Comparison of ENCODE assay signal across 28 mouse cellular contexts in genomic region chr9:22711339-22711738, GRCm38 (mm10).
DNase-seq lines count a peak whose midpoint lies in the region; ATAC-seq and TF ChIP-seq lines count a peak whose summit lies in the region.
"Had no signal": no experiment of that assay in that cellular context is flagged by ENCODE, and none has a peak within 500 bp of the region (broad histone marks: within the 10 kb centered on the region; RNA-seq: fewer than 3 reads in every experiment).

No protein-coding gene starts in this region.

- peak; percentile 11 for TF ChIP-seq RAD21 in CH12.LX (IDR thresholded peaks at IDR 0.05; ENCODE audit: low read depth, low read length)

- dilution Hi-C loops in CH12.LX (cut with MboI; ENCODE audit: extremely low pct_ligation_motif_present, extremely low pct_unique_long_range_greater_than_20kb, low sequenced_read_pairs): no loop called here

- DNase-seq in hindbrain, postnatal 0 days (ENCODE audit: low spot score): no peak
- no peak for DNase-seq in kidney, postnatal 0 days (ENCODE audit: low spot score)
- DNase-seq in kidney, postnatal 25 days: no peak
- DNase-seq in liver, postnatal 0 days: no peak
- DNase-seq in liver, embryonic 11.5 days (ENCODE audit: low spot score): no peak
- DNase-seq in CH12.LX (ENCODE audit: extremely low read depth): no peak
- no peak for DNase-seq in lung, postnatal 4 days
- DNase-seq: adrenal gland, adult 8-10 months; adrenal gland, postnatal 14 days; adrenal gland, postnatal 36 days; B cell, adult 2 months; cerebellum, adult 11-12 months; cerebellum, adult 2 months; cerebellum, adult 9-10 months; cerebellum, postnatal 10 days; cerebellum, postnatal 25 days; embryo, embryonic 11 days had no signal

- H3K4me3 ChIP-seq in hindbrain, postnatal 0 days (ENCODE audit: low read length): no peak overlapping the region
- no peak overlapping the region for H3K4me3 ChIP-seq in hindbrain, embryonic 16.5 days (ENCODE audit: low read length)
- H3K4me3 ChIP-seq in kidney, postnatal 0 days (replicated peaks; ENCODE audit: low read depth, low read length): no peak overlapping the region
- no peak overlapping the region for H3K4me3 ChIP-seq in liver, postnatal 0 days (ENCODE audit: low read depth, low read length)
- H3K4me3 ChIP-seq in liver, embryonic 11.5 days (ENCODE audit: low read depth, low read length): no peak overlapping the region
- H3K4me3 ChIP-seq in CH12.LX (replicated peaks in 1 of 3; ENCODE audit: low read depth in 2 of 3, low read length in 2 of 3, poor library complexity in 1 of 3): no peak overlapping the region
- H3K4me3 ChIP-seq: embryonic facial prominence, embryonic 13.5 days; embryonic facial prominence, embryonic 15.5 days; erythroblast, embryonic 14.5 days; forebrain, embryonic 10.5 days; forebrain, embryonic 12.5 days had no signal

- TF ChIP-seq POLR2A in CH12.LX (IDR thresholded peaks at IDR 0.05; ENCODE audit: low read depth, low read length): no peak

- in situ Hi-C loops in CH12.LX (cut with MboI; ENCODE audit: low pct_ligation_motif_present, low pct_unique_long_range_greater_than_20kb, low sequenced_read_pairs): loop anchor here (10.0 to 25.0 kb wide), 3 partner anchors 203 to 501 kb away; partner anchors contain the start of gene Bmper

- peak; percentile 19; the same call in 1 of the 2 replicates for TF ChIP-seq CTCF in hindbrain, postnatal 0 days (IDR thresholded peaks at IDR 0.05; ENCODE audit: low read depth)
- peak; percentile 11; the same call in 1 of the 2 replicates for TF ChIP-seq CTCF in kidney, postnatal 0 days (IDR thresholded peaks at IDR 0.05; ENCODE audit: low read depth)
- 0 out of 2 replicates have a peak, but pooled peaks have one; percentile 4 for TF ChIP-seq CTCF in liver, postnatal 0 days (IDR thresholded peaks at IDR 0.05; ENCODE audit: low read depth)
- no peak; a peak in 1 of 4 replicates for TF ChIP-seq CTCF in CH12.LX (conservative IDR thresholded peaks at IDR 0.05 in 1 of 2, IDR thresholded peaks at IDR 0.05 in 1 of 2; ENCODE audit: low read depth in 2 of 2, low read length in 2 of 2)

- H3K9me3 ChIP-seq in hindbrain, postnatal 0 days (ENCODE audit: low read length): no peaks in the 10 kb centered on the region
- H3K9me3 ChIP-seq in hindbrain, embryonic 16.5 days (ENCODE audit: control insufficient read depth, low read length): no peaks in the 10 kb centered on the region
- no peaks in the 10 kb centered on the region for H3K9me3 ChIP-seq in kidney, postnatal 0 days (replicated peaks; ENCODE audit: low read length)
- no peaks in the 10 kb centered on the region for H3K9me3 ChIP-seq in liver, postnatal 0 days (ENCODE audit: low read length)
- H3K9me3 ChIP-seq in liver, embryonic 11.5 days (ENCODE audit: control insufficient read depth, low read length): no peaks in the 10 kb centered on the region
- H3K9me3 ChIP-seq in CH12.LX (replicated peaks; ENCODE audit: low read length): no peaks in the 10 kb centered on the region
- H3K9me3 ChIP-seq: embryonic facial prominence, embryonic 13.5 days; embryonic facial prominence, embryonic 15.5 days; forebrain, embryonic 10.5 days; forebrain, embryonic 12.5 days had no signal

- no peaks in the 10 kb centered on the region for H3K36me3 ChIP-seq in hindbrain, postnatal 0 days (ENCODE audit: insufficient read depth, low read length)
- no peaks in the 10 kb centered on the region for H3K36me3 ChIP-seq in hindbrain, embryonic 16.5 days (ENCODE audit: control insufficient read depth, insufficient read depth, low read length)
- no peaks in the 10 kb centered on the region for H3K36me3 ChIP-seq in kidney, postnatal 0 days (ENCODE audit: insufficient read depth, low read length)
- no peaks in the 10 kb centered on the region for H3K36me3 ChIP-seq in liver, postnatal 0 days (replicated peaks; ENCODE audit: insufficient read depth, low read length)
- H3K36me3 ChIP-seq in liver, embryonic 11.5 days (ENCODE audit: control insufficient read depth, insufficient read depth, low read length): no peaks in the 10 kb centered on the region
- no peaks in the 10 kb centered on the region for H3K36me3 ChIP-seq in CH12.LX (replicated peaks in 1 of 2; ENCODE audit: control insufficient read depth in 1 of 2, insufficient read depth in 1 of 2, low read length in 1 of 2)
- H3K36me3 ChIP-seq: embryonic facial prominence, embryonic 13.5 days; embryonic facial prominence, embryonic 15.5 days; forebrain, embryonic 10.5 days; forebrain, embryonic 12.5 days had no signal

- no peak overlapping the region for H3K9ac ChIP-seq in hindbrain, postnatal 0 days (replicated peaks; ENCODE audit: low read length)
- H3K9ac ChIP-seq in hindbrain, embryonic 16.5 days (ENCODE audit: low read depth, low read length): no peak overlapping the region
- no peak overlapping the region for H3K9ac ChIP-seq in kidney, postnatal 0 days (ENCODE audit: low read depth, low read length)
- no peak overlapping the region for H3K9ac ChIP-seq in liver, postnatal 0 days (replicated peaks)
- H3K9ac ChIP-seq in liver, embryonic 11.5 days (ENCODE audit: low read depth, low read length): no peak overlapping the region
- H3K9ac ChIP-seq in CH12.LX (ENCODE audit: insufficient read depth, low read depth): no peak overlapping the region
- H3K9ac ChIP-seq: embryonic facial prominence, embryonic 13.5 days; embryonic facial prominence, embryonic 15.5 days; forebrain, embryonic 12.5 days had no signal

- H3K4me1 ChIP-seq in hindbrain, postnatal 0 days (ENCODE audit: insufficient read depth, low read length): no peaks in the 10 kb centered on the region
- H3K4me1 ChIP-seq in hindbrain, embryonic 16.5 days (ENCODE audit: control insufficient read depth, insufficient read depth, low read depth, low read length): no peaks in the 10 kb centered on the region
- H3K4me1 ChIP-seq in kidney, postnatal 0 days (replicated peaks; ENCODE audit: insufficient read depth, low read length): no peaks in the 10 kb centered on the region
- H3K4me1 ChIP-seq in liver, postnatal 0 days (ENCODE audit: insufficient read depth): no peaks in the 10 kb centered on the region
- H3K4me1 ChIP-seq in liver, embryonic 11.5 days (replicated peaks; ENCODE audit: control insufficient read depth, insufficient read depth, low read length): no peaks in the 10 kb centered on the region
- peaks cover 0 to 4% of the 10 kb centered on the region in 2 experiments; a peak in 2 of 4 replicates for H3K4me1 ChIP-seq in CH12.LX (ENCODE audit: control insufficient read depth in 1 of 2, insufficient read depth in 2 of 2)

- ATAC-seq in hindbrain, postnatal 0 days: no peak
- ATAC-seq in hindbrain, embryonic 16.5 days: no peak
- ATAC-seq in kidney, postnatal 0 days (replicated peaks; ENCODE audit: low FRiP score, low read depth): no peak
- ATAC-seq in liver, postnatal 0 days: no peak
- no peak for ATAC-seq in liver, embryonic 11.5 days (replicated peaks; ENCODE audit: low FRiP score)
- ATAC-seq: activated CD4-positive, CD25-positive, alpha-beta regulatory T cell, adult 4 months; CD4-positive, CD25-positive, alpha-beta regulatory T cell, adult 4 months; forebrain, embryonic 14.5 days; forebrain, embryonic 16.5 days; Patski had no signal

- TF ChIP-seq EP300 in liver, postnatal 0 days (IDR thresholded peaks at IDR 0.05; ENCODE audit: low read depth): no peak
- TF ChIP-seq EP300 in CH12.LX (IDR thresholded peaks at IDR 0.05; ENCODE audit: low read length): no peak

- H3K4me2 ChIP-seq in hindbrain, postnatal 0 days (ENCODE audit: low read depth, low read length): no peak overlapping the region
- no peak overlapping the region for H3K4me2 ChIP-seq in hindbrain, embryonic 16.5 days (ENCODE audit: low read length)
- H3K4me2 ChIP-seq in kidney, postnatal 0 days (ENCODE audit: low read length): no peak overlapping the region
- H3K4me2 ChIP-seq in liver, postnatal 0 days (ENCODE audit: low read depth, low read length): no peak overlapping the region
- no peak overlapping the region for H3K4me2 ChIP-seq in liver, embryonic 11.5 days
- H3K4me2 ChIP-seq in CH12.LX (ENCODE audit: insufficient read depth, low read depth, poor library complexity, severe bottlenecking): no peak overlapping the region
- H3K4me2 ChIP-seq: embryonic facial prominence, embryonic 13.5 days; embryonic facial prominence, embryonic 15.5 days; forebrain, embryonic 12.5 days had no signal

- no peak overlapping the region for H3K27ac ChIP-seq in hindbrain, postnatal 0 days
- no peak overlapping the region for H3K27ac ChIP-seq in hindbrain, embryonic 16.5 days (ENCODE audit: low read depth, low read length)
- no peak overlapping the region for H3K27ac ChIP-seq in kidney, postnatal 0 days
- no peak overlapping the region for H3K27ac ChIP-seq in liver, postnatal 0 days (ENCODE audit: low read depth)
- no peak overlapping the region for H3K27ac ChIP-seq in liver, embryonic 11.5 days (ENCODE audit: low read depth, low read length)
- no peak overlapping the region for H3K27ac ChIP-seq in CH12.LX (ENCODE audit: insufficient read depth, low read depth)
- H3K27ac ChIP-seq: embryonic facial prominence, embryonic 13.5 days; embryonic facial prominence, embryonic 15.5 days; forebrain, embryonic 10.5 days; forebrain, embryonic 12.5 days had no signal

- no peaks in the 10 kb centered on the region for H3K27me3 ChIP-seq in hindbrain, postnatal 0 days (ENCODE audit: insufficient read depth, low read length)
- no peaks in the 10 kb centered on the region for H3K27me3 ChIP-seq in hindbrain, embryonic 16.5 days (replicated peaks; ENCODE audit: control insufficient read depth, insufficient read depth, low read length)
- no peaks in the 10 kb centered on the region for H3K27me3 ChIP-seq in kidney, postnatal 0 days (ENCODE audit: insufficient read depth, low read length)
- no peaks in the 10 kb centered on the region for H3K27me3 ChIP-seq in liver, postnatal 0 days (ENCODE audit: insufficient read depth, low read length)
- H3K27me3 ChIP-seq in liver, embryonic 11.5 days (replicated peaks; ENCODE audit: control insufficient read depth, insufficient read depth, low read length): no peaks in the 10 kb centered on the region
- H3K27me3 ChIP-seq in CH12.LX (replicated peaks): no peaks in the 10 kb centered on the region
- H3K27me3 ChIP-seq: embryonic facial prominence, embryonic 15.5 days; Patski had no signal

- 94% methylated on average over 2 of the region's 2 CpGs for WGBS in hindbrain, postnatal 0 days
- WGBS in hindbrain, embryonic 16.5 days: 90% methylated on average over 2 of the region's 2 CpGs
- WGBS in kidney, postnatal 0 days: 99% methylated on average over 2 of the region's 2 CpGs
- 65% methylated on average over 2 of the region's 2 CpGs for WGBS in liver, postnatal 0 days (ENCODE audit: insufficient replicate concordance)
- 77% methylated on average over 2 of the region's 2 CpGs for WGBS in liver, embryonic 11.5 days

- H3K79me2 ChIP-seq in CH12.LX (replicated peaks; ENCODE audit: control insufficient read depth, extremely low read depth, insufficient read depth, poor library complexity, severe bottlenecking): no peaks in the 10 kb centered on the region

TF ChIP-seq in CH12.LX, 34 proteins besides CTCF, POLR2A, EP300 and RAD21 (continues in another document):
- TF ChIP-seq TCF12 (IDR thresholded peaks at IDR 0.05; ENCODE audit: low read depth, low read length) (no peak), POLR2AphosphoS2 (IDR thresholded peaks at IDR 0.05; ENCODE audit: low read depth, low read length) (no peak), USF2 (conservative IDR thresholded peaks at IDR 0.05; ENCODE audit: low read depth, low read length) (no peak), ELF1 (IDR thresholded peaks at IDR 0.05; ENCODE audit: low read depth, low read length) (no peak), SIN3A (IDR thresholded peaks at IDR 0.05; ENCODE audit: low read length) (no peak)

Comparison
In these comparisons a context has a peak if more than half of its experiments do, and no peak if none do; other contexts are left out.
1. CTCF ChIP-seq: peak in hindbrain, postnatal 0 days (single experiment), kidney, postnatal 0 days (single experiment) and liver, postnatal 0 days (single experiment); none in CH12.LX (0 of 2).